ENCODE assay signal across 8 mouse cellular contexts in genomic region chr6:49219920-49220604, GRCm38 (mm10). TPM values are rescaled to one million over a fixed set of nuclear protein-coding genes. Genes with fewer than 3 reads are reported as not detected.
DNase-seq lines count a peak whose midpoint lies in the region; ATAC-seq and TF ChIP-seq lines count a peak whose summit lies in the region.

No protein-coding gene starts in this region.

- no peak for TF ChIP-seq POLR2A in testis, adult 2 months (IDR thresholded peaks at IDR 0.05; ENCODE audit: control insufficient read depth, low read depth, low read length)

- peaks cover 6% of the 10 kb centered on the region for H3K4me1 ChIP-seq in testis, adult 2 months (ENCODE audit: control insufficient read depth, insufficient read depth, low read length)
- peaks cover 12% of the 10 kb centered on the region for H3K4me1 ChIP-seq in limb, embryonic 10.5 days
- 0 out of 2 replicates have a peak, but pooled peaks cover 2% of the 10 kb centered on the region for H3K4me1 ChIP-seq in stomach, embryonic 16.5 days (ENCODE audit: control insufficient read depth, insufficient read depth, low read length)

- DNase-seq in cerebellum, postnatal 10 days: peak; percentile 15 to 34
- DNase-seq in cerebellum, postnatal 4 days (ENCODE audit: low spot score in 2 of 2): no peak
- DNase-seq in testis, postnatal 10 days (ENCODE audit: low spot score): no peak
- DNase-seq in limb, embryonic 10.5 days (ENCODE audit: low spot score): peak; percentile 74
- no peak for DNase-seq in spleen, postnatal 4 days (ENCODE audit: low spot score in 2 of 2)
- DNase-seq in gastrocnemius, adult 2 months: no peak

- no peak overlapping the region for H3K27ac ChIP-seq in testis, adult 2 months (ENCODE audit: control insufficient read depth, insufficient read depth, low read depth, low read length)
- H3K27ac ChIP-seq in limb, embryonic 10.5 days: peak overlapping the region; percentile 99
- H3K27ac ChIP-seq in stomach, embryonic 16.5 days (ENCODE audit: low read length): no peak overlapping the region
- H3K27ac ChIP-seq in gastrocnemius, adult 2 months: no peak overlapping the region

- intact Hi-C loops in gastrocnemius, adult 2 months (cut with DNase I): loop anchor here (2.0 to 5.0 kb wide), 2 partner anchors 97 to 1961 kb away; partner anchors contain the start of gene Ccdc126

- no peak for ATAC-seq in stomach, embryonic 16.5 days (ENCODE audit: insufficient read depth, low FRiP score)

- WGBS in limb, embryonic 10.5 days: 3% methylated on average over 16 of the region's 16 CpGs
- 10% methylated on average over 16 of the region's 16 CpGs for WGBS in stomach, embryonic 16.5 days

- peak overlapping the region; percentile 43 for H3K4me2 ChIP-seq in stomach, embryonic 16.5 days (ENCODE audit: low read depth, low read length)

- H3K36me3 ChIP-seq in testis, adult 2 months (ENCODE audit: control insufficient read depth, insufficient read depth, low read length): no peaks in the 10 kb centered on the region
- no peaks in the 10 kb centered on the region for H3K36me3 ChIP-seq in limb, embryonic 10.5 days
- H3K36me3 ChIP-seq in stomach, embryonic 16.5 days (ENCODE audit: control insufficient read depth, insufficient read depth, low read length): no peaks in the 10 kb centered on the region

- no peaks in the 10 kb centered on the region for H3K9me3 ChIP-seq in limb, embryonic 10.5 days (replicated peaks)
- H3K9me3 ChIP-seq in stomach, embryonic 16.5 days (replicated peaks; ENCODE audit: control insufficient read depth, low read length): no peaks in the 10 kb centered on the region

- TF ChIP-seq CTCF in testis, adult 2 months (IDR thresholded peaks at IDR 0.05; ENCODE audit: control insufficient read depth, insufficient read depth, insufficient replicate concordance, low read depth, low read length): no peak
- no peak for TF ChIP-seq CTCF in gastrocnemius, adult 2 months (IDR thresholded peaks at IDR 0.05)

- no peaks in the 10 kb centered on the region for H3K27me3 ChIP-seq in testis, adult 2 months (ENCODE audit: control insufficient read depth, insufficient read depth, low read length)
- no peaks in the 10 kb centered on the region for H3K27me3 ChIP-seq in limb, embryonic 10.5 days (ENCODE audit: low read depth, poor library complexity, severe bottlenecking)
- H3K27me3 ChIP-seq in stomach, embryonic 16.5 days (ENCODE audit: control insufficient read depth, insufficient read depth, low read length): no peaks in the 10 kb centered on the region

- H3K9ac ChIP-seq in stomach, embryonic 16.5 days (ENCODE audit: low read length): 0 out of 2 replicates have a peak overlapping the region, but pooled peaks have one; percentile 32

- H3K4me3 ChIP-seq in testis, adult 2 months (ENCODE audit: control insufficient read depth, low read depth, low read length): peak overlapping the region; percentile 8
- peak overlapping the region; percentile 99 for H3K4me3 ChIP-seq in limb, embryonic 10.5 days
- H3K4me3 ChIP-seq in stomach, embryonic 16.5 days (replicated peaks; ENCODE audit: low read length): peak overlapping the region; percentile 16; the same call in 1 of the 2 replicates
- no peak overlapping the region for H3K4me3 ChIP-seq in gastrocnemius, adult 2 months

RNA-seq across cellular contexts. Expression of gene Igf2bp3, which starts 5.3 kb away (rescaled TPM):
- polyA plus RNA-seq in testis, adult 2 months (2012; rRNA removed): 68.9 and 76.0 TPM in 2 replicates
- polyA plus RNA-seq in limb, embryonic 10.5 days (2016; fragmentation: Nextera tagmentation; extraction: Ambion mirVana): 148 and 149 TPM in 2 replicates
- 47.0 and 53.6 TPM in 2 replicates for polyA plus RNA-seq in stomach, embryonic 16.5 days (2015; fragmentation: Nextera tagmentation; extraction: Ambion mirVana)
- total RNA-seq in gastrocnemius, adult 2 months (2021): under 1 TPM; 0.06 to 0.13 TPM

RNA-seq across cellular contexts. Expression of gene Tra2a, which starts 43.8 kb away (rescaled TPM):
- polyA plus RNA-seq in testis, adult 2 months (2012; rRNA removed): 36.2 and 45.4 TPM in 2 replicates
- 126 and 128 TPM in 2 replicates for polyA plus RNA-seq in limb, embryonic 10.5 days (2016; fragmentation: Nextera tagmentation; extraction: Ambion mirVana)
- 85.9 and 87.7 TPM in 2 replicates for polyA plus RNA-seq in stomach, embryonic 16.5 days (2015; fragmentation: Nextera tagmentation; extraction: Ambion mirVana)
- total RNA-seq in gastrocnemius, adult 2 months (2021): 10 to 100 TPM; 15.0 to 30.8 TPM

Comparison
In these comparisons a context has a peak if more than half of its experiments do, and no peak if none do; other contexts are left out.
1. DNase-seq: peak in cerebellum, postnatal 10 days (2 of 2) and limb, embryonic 10.5 days (single experiment); none in cerebellum, postnatal 4 days (0 of 2), testis, postnatal 10 days (single experiment), spleen, postnatal 4 days (0 of 2) and gastrocnemius, adult 2 months (single experiment).